Mouse (Mus musculus) stomach, postnatal 0 days (tissue): ENCODE results near the gene Polr2m.

Experiments
- CTCF ChIP-seq: IDR thresholded peaks from 2 replicates; pipeline ENCODE4 v1.5.1; 2016; ENCODE audit warnings: antibody characterized with exemption, low read depth, mild to moderate bottlenecking, moderate library complexity
- EP300 ChIP-seq: optimal IDR thresholded peaks from 2 replicates; pipeline ENCODE3; 2016; ENCODE audit warnings: antibody characterized with exemption

GRCm38 (mm10) chr9:71485475-71486094 lies at the start of gene Polr2m:
- no peak for TF ChIP-seq CTCF
- peak; percentile 91 for TF ChIP-seq EP300
